Mouse (Mus musculus) large intestine, adult 2 months (tissue): ENCODE measurements around the gene Dclk3. TPM values are rescaled to one million over a fixed set of nuclear protein-coding genes. Genes with fewer than 3 reads are reported as not detected.

ENCODE experiments used
- DNase-seq: peaks from one replicate; pipeline ENCODE4 v3.0.0-alpha.2; 2012; ENCODE audit warnings: low read depth, low spot score
- WGBS: fragments of 180-500 bp; shearing (Covaris S2); methylation state at CpG from one replicate; pipeline ENCODE4 v1.1.7; 2018; 5-methylcytosine and 5-hydroxymethylcytosine counted together
- polyA plus RNA-seq: library from polyadenylated mRNA; depleted of rRNA; stranded (reverse); fragments of >200 nt; gene quantifications from 2 replicates; pipeline ENCODE4 v1.2.3, GENCODE M21; 2012

Dclk3 gene
- polyA plus RNA-seq, 1 experiment = 1.0 TPM

- DNase-seq = no peak
- 60% methylated on average over 2 of the region's 2 CpGs for whole genome bisulfite sequencing
These were observed 9.5 kb upstream of the Dclk3 start for GRCm38 (mm10) chr9:111429363-111429750.

- no peak for DNase-seq
- WGBS = 93% methylated on average over 2 of the region's 2 CpGs
These were observed 3.5 kb upstream of the Dclk3 start for GRCm38 (mm10) chr9:111435429-111435828.

GRCm38 (mm10) chr9:111439836-111440201 lies 938 bp downstream of the Dclk3 start:
- no peak for DNase-seq
- WGBS = 56% methylated on average over 8 of the region's 8 CpGs

DNA sequence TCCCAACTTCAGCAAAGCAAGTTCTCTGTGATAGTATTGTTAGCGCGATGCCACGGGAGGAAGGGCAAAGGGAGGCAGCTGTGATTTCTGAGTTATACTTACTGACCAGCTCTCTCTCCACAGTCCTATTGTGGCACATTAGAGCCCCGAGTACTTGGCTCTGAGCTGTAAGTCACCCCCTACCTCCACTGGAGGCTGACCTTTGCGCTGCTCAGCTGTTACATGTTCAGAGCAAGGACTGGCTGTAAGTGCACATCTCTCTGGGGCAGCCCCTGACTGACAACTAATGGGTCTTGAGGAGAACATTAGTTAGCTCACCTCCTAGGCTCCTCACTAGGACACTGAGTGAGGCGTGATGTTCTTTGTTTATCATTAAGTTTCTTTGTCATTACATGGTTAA lies 1.6 kb downstream of the Dclk3 start:
- WGBS = 83% methylated on average over 6 of the region's 6 CpGs
- no peak for DNase-seq

DNA sequence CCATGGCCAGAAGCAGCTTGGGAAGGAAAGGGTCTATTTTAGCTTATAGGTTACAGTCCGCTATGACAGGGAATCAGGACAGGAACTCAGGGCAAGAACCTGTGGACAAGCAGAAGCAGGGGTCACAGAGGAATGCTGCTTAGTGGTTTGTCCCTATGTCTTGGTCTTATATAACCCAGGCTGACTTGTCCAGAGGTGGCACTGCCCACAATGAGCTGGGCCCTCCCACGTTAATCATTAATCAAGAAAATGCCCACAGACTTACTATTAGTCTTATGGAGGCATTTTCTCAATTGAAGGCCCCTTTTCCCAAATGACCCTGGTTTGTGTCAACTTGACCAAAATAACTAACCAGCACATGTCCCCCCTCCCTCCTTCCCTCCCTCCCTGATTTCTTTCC lies 2.3 kb downstream of the Dclk3 start:
- WGBS = 75% methylated on average over 2 of the region's 2 CpGs

GRCm38 (mm10) chr9:111446204-111446603 lies 7.3 kb downstream of the Dclk3 start:
- DNase-seq = no peak
- WGBS = 80% methylated on average over 2 of the region's 2 CpGs

More for the DNA sequence above, 2.3 kb downstream of the Dclk3 start:
- no peak for DNase-seq

GRCm38 (mm10) chr9:111448976-111449375 lies 10.1 kb downstream of the Dclk3 start:
- DNase-seq = no peak
- WGBS = 48% methylated on average over 2 of the region's 2 CpGs

GRCm38 (mm10) chr9:111449880-111450279 lies 11.0 kb downstream of the Dclk3 start:
- WGBS = 84% methylated on average over 5 of the region's 5 CpGs
- DNase-seq = no peak

DNA sequence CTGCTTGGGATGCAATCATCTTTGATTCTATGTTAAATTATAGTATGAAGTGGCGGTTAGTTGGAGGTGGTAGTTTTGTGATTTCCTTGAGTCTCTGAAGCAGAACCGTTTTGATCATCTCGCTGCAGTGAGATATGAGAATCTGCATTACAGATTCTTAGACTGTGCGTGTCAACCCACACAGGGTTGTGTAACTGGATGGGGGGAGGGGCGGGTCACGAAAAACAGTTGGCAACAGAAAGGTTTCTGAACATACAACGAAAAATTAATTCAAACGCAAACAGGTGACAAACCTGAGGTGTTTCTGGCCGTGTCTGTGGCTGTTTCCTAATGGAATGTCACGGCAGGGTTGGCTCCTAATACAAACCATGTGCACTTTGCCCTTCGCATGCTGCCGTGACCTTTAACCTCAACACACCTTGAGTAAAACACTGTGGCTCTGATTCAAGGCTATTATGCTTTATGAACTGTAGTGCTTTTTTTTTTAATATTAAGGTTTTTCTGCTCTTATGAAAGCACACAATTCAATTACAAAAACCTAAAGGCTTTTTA lies 12.0 kb downstream of the Dclk3 start:
- DNase-seq = no peak

DNA sequence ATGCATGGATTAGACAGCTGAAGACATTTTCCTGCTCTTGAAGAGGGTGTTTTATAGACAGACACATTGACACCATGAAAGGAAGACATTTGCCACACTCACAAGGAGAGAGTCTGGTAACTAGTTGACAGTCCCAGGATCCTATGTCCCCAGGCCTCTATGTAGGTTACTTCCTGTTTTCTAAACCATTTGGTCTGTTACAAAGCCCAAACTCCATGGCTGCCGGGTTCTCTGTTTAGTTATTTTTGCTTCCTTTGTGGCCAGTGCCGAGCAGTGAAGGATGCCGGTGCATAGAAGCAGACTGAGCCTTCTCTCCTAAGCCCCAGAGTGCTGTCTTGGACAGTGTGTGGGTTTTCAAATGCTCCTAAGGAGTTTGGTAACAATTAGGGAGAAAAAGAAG lies 15.0 kb downstream of the Dclk3 start:
- no peak for DNase-seq
- WGBS = 64% methylated on average over 3 of the region's 3 CpGs

More for the DNA sequence above, 12.0 kb downstream of the Dclk3 start:
- 42% methylated on average over 12 of the region's 12 CpGs for WGBS

DNA sequence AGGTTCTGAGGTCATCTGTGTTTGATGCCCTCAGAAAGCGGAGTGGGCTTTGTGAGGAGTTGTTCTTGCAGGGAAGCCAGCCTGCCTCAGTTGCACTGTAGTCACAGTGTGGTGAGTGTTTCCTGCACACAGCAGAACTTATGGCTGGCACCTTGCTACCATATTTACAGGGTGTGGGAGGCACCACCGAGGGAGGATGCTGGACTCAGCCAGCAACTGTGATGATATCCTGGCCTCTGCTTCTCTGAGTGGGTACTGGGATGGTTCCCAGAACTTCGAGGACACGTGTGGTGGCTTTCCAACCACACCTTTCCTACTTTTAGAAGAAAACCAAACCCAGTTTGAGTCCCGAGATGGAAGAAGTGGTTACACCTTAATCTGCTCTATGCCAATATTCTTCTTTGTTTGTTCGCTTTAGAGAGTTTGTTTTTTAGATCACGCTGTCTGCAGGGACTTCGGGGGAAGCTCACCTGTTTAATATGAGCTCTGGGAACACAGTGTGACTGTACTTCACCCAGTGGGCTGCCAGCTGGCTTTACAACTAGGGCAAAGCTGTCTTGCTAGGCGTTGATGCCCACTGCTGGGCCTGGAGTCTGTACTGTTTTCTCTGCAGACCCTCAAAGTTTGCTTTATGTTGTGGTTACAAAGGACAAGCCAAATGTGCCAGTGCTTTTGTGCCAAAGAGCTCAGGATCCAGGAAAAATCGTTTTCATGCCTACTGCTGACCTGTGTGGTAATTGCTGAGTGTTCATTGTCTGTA lies 18.5 kb downstream of the Dclk3 start:
- WGBS = 67% methylated on average over 10 of the region's 10 CpGs
- DNase-seq = no peak

DNA sequence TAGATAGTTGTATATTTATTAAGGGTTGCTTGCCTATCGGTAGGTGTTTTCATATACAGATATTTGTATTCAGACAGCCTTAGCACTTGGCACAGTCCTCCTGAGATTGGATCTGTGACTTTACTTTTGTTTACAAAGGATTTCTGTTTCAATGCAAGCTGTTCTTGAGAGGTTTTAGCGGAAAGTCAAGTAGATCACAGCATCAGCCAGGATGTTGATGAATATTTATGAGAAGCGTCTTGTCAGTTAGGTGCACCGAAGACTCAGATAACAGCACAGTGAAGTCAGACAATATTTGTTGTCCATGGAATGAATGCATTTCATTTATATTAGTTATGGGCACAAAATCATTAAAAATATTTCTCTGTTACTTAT lies 19.0 kb downstream of the Dclk3 start:
- 81% methylated on average over 4 of the region's 4 CpGs for WGBS
- no peak for DNase-seq

DNA sequence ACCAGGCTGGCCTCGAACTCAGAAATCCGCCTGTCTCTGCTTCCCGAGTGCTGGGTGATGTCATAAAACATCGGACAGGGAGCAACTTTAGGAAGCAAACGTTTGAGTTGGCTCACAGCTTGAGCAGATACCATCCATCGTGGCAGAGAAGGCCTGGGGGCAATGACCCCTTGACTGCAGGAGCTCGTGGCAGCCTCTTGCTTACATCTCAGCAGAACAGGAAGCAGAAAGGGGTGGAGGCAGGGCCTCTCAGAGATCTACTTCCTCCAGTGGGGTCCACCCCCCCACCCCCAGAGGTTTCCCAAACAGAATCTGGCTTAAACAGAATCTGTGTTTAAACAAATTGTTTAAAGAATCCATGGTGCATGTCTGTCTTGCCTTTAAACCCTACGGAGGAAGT lies 20.6 kb downstream of the Dclk3 start:
- WGBS = 56% methylated on average over 8 of the region's 8 CpGs
- no peak for DNase-seq

GRCm38 (mm10) chr9:111460201-111460814 lies 21.4 kb downstream of the Dclk3 start:
- WGBS = 48% methylated on average over 6 of the region's 6 CpGs
- DNase-seq = no peak

- 35% methylated on average over 10 of the region's 10 CpGs for WGBS
- DNase-seq = no peak
These were observed 22.7 kb downstream of the Dclk3 start for GRCm38 (mm10) chr9:111461415-111462103.

GRCm38 (mm10) chr9:111465666-111466065 lies 26.8 kb downstream of the Dclk3 start:
- 90% methylated on average over 6 of the region's 6 CpGs for WGBS
- DNase-seq = no peak

- 42% methylated on average over 21 of the region's 21 CpGs for WGBS
- DNase-seq = no peak
These were observed 35.0 kb downstream of the Dclk3 start for GRCm38 (mm10) chr9:111473686-111474457.

GRCm38 (mm10) chr9:111474458-111474745 lies 35.5 kb downstream of the Dclk3 start:
- DNase-seq = no peak
- 50% methylated on average over 3 of the region's 3 CpGs for WGBS

- 91% methylated on average over 3 of the region's 3 CpGs for WGBS
These were observed 36.4 kb downstream of the Dclk3 start for GRCm38 (mm10) chr9:111475281-111475680.

DNA sequence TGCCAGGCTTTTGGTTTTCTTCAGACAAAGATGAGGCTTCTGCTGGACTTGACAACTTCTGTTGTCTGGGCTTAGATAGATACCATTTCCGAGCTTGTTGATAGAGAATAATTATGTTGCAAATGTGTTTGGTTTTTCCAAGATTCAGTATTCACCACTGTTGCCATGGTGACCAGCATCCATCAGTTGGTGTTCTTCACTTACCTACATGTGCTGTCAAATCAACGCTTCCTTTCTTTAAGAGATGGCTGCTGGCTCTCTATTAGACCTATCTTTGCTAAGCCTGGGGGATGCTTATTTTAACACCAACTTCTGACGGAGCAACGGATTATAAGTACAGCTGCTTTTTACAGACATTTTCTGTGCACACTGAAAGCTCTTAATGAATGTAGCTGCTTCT lies 37.1 kb downstream of the Dclk3 start:
- WGBS = 89% methylated on average over 4 of the region's 4 CpGs

More at GRCm38 (mm10) chr9:111475281-111475680, 36.4 kb downstream of the Dclk3 start:
- no peak for DNase-seq

More for the DNA sequence above, 37.1 kb downstream of the Dclk3 start:
- no peak for DNase-seq
